Mouse (Mus musculus) liver, embryonic 14.5 days (tissue): ENCODE results near the gene Crygc.

Source experiments
- CTCF ChIP-seq: IDR thresholded peaks from 2 replicates; pipeline ENCODE4 v1.5.1; 2016; ENCODE audit warnings: antibody characterized with exemption, low read depth, control low read depth
- EP300 ChIP-seq: IDR thresholded peaks from 2 replicates; pipeline ENCODE4 v1.6.1; 2016; ENCODE audit warnings: antibody characterized with exemption, low read depth

GRCm38 (mm10) chr1:65091566-65091965 is 18.1 kb upstream of the Crygc start:
- TF ChIP-seq CTCF (no peak), EP300 (no peak)
